Mouse (Mus musculus) erythroblast, embryonic 14.5 days (primary cell): ENCODE measurements around the gene Kcp. TPM values are rescaled to one million over a fixed set of nuclear protein-coding genes. Genes with fewer than 3 reads are reported as not detected.

ENCODE experiments used
- H3K27me3 ChIP-seq: 2 replicates; pipeline ENCODE4 v1.6.1; 2012; ENCODE audit warnings: inconsistent platforms; ENCODE audit not compliant: control insufficient read depth
- H3K36me3 ChIP-seq: 2 replicates; pipeline ENCODE4 v1.6.1; 2012; ENCODE audit warnings: mild to moderate bottlenecking, inconsistent platforms; ENCODE audit not compliant: control insufficient read depth
- H3K4me1 ChIP-seq: 2 replicates; pipeline ENCODE4 v1.6.1; 2012; ENCODE audit warnings: inconsistent platforms; ENCODE audit not compliant: control insufficient read depth
- H3K4me3 ChIP-seq: replicated peaks from 2 replicates; pipeline ENCODE3; 2012; ENCODE audit warnings: moderate library complexity, mild to moderate bottlenecking, inconsistent platforms
- H3K9me3 ChIP-seq: 2 replicates; pipeline ENCODE4 v1.6.1; 2012; ENCODE audit warnings: low read length, inconsistent platforms, mixed read lengths; ENCODE audit not compliant: control insufficient read depth
- GATA1 ChIP-seq: IDR thresholded peaks from 2 replicates; pipeline ENCODE4 v1.6.1; 2012; ENCODE audit warnings: low read length, inconsistent platforms, mixed read lengths
- TAL1 ChIP-seq: IDR thresholded peaks from 3 replicates; pipeline ENCODE4 v1.6.1; 2012; ENCODE audit warnings: low read length, inconsistent platforms, mixed read lengths
- polyA plus RNA-seq: library from polyadenylated mRNA; stranded (reverse); fragments of >175 nt; gene quantifications from 2 replicates; pipeline ENCODE4 v1.2.3, GENCODE M21; 2012

Gene Kcp
- polyA plus RNA-seq: 0.01 and 0.11 TPM in 2 replicates

DNA sequence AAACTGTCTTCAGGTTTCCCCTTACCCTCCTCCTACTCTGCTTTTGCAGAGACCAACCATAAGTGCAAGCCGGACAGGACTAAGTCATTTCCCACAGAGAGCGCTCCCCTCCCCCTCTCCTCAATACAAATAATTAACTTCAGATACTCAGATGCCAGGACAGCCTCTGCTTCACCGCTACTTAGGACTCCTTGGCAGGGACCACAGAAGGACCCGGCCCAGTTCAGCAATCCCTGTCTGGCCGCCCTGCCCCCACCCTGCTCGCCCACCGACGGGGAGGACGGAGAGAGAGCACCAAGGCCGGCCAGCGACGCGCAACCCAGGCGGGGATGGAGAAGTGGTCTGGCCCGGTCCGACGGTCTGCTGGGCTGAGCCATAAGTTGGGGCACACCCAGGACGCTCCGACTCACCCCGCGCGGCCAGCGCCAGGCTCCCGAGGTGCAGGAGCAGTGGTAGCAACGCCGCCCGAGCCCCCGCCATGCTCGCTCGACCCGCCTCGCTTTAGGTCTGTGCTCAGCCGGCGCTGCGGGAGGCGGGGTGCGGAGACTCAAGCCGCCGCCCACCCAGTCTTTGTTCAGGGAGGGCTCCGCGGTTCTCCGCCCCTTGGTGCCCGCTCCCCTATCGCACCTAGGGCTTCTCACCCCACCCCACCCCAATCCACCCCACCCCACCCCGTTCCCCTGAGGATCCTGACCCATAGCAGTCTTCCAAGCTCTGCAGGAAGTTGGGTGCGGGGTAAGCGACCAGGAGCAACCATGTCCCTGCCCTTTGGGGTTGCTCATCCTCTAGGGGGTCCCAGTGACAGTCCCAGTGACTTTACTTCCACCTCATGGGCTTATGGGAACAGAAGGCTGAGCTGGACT lies at the start of gene Kcp:
Kcp (minus strand) TSS at position 506 of the 863 bp plus-strand sequence.
- TF ChIP-seq TAL1: no peak
- no peak for TF ChIP-seq GATA1
- peak within 1 kb of the TSS; percentile 48 for H3K4me3 ChIP-seq
- no peaks in the 10 kb centered on the region for H3K36me3 ChIP-seq
- peaks cover 4% of the 10 kb centered on the region for H3K4me1 ChIP-seq
- no peaks in the 10 kb centered on the region for H3K9me3 ChIP-seq
- peaks cover 54% of the 10 kb centered on the region for H3K27me3 ChIP-seq

- TF ChIP-seq GATA1 (no peak), TAL1 (no peak)
- Histone ChIP-seq H3K9me3 (no peaks in the 10 kb centered on the region), H3K36me3 (peaks cover 94% of the 10 kb centered on the region), H3K27me3 (no peaks in the 10 kb centered on the region), H3K4me1 (no peaks in the 10 kb centered on the region), H3K4me3 (no peak overlapping the region)
Measured at GRCm38 (mm10) chr6:29557112-29557511, 49.4 kb upstream of the Kcp start.

DNA sequence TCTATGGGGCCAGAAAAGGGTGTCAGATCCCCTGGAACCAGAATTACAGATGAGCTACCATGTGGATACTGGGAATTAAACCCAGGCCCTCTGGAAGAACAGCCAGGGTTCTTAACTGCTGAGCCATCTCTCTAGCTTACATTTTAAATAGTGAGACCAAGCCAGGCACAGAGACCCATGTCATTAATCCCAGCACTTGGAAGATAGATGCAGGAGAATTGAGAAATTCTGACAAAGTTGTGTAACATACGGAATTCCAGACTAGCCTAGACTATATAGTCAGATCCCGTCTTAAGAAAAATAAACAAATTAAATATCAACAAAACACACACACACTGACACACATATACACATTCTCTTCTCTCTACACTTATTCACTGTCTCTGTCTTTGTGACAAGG lies 44.8 kb upstream of the Kcp start:
- Histone ChIP-seq H3K4me1 (no peaks in the 10 kb centered on the region), H3K4me3 (no peak overlapping the region), H3K36me3 (peaks cover 95% of the 10 kb centered on the region), H3K27me3 (no peaks in the 10 kb centered on the region), H3K9me3 (no peaks in the 10 kb centered on the region)
- TF ChIP-seq TAL1 (no peak), GATA1 (no peak)

- Histone ChIP-seq H3K9me3 (no peaks in the 10 kb centered on the region), H3K4me3 (no peak overlapping the region), H3K27me3 (no peaks in the 10 kb centered on the region), H3K36me3 (peaks cover 94% of the 10 kb centered on the region), H3K4me1 (no peaks in the 10 kb centered on the region)
- no peak for TF ChIP-seq TAL1
- no peak for TF ChIP-seq GATA1
Measured at GRCm38 (mm10) chr6:29548086-29548485, 40.3 kb upstream of the Kcp start.

DNA sequence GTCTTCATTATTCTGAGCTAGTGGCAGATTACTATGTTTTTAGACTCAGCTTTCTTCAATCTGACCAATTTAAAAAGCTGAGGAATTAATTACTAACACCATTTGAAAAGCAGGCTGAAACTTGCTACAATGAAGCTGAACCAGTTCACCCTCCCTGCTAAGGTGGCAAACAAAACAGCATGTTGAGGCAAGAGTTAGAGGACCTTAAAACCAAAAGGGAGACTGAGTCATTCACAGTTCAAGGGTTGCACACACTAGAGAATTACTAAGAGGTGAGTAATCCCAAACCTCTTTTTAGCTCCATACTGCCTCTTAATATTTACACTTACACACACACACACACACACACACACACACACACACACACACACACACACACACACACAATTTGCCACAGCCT lies 39.8 kb upstream of the Kcp start:
- Histone ChIP-seq H3K36me3 (peaks cover 94% of the 10 kb centered on the region), H3K27me3 (no peaks in the 10 kb centered on the region), H3K4me1 (no peaks in the 10 kb centered on the region), H3K4me3 (no peak overlapping the region), H3K9me3 (no peaks in the 10 kb centered on the region)
- no peak for TF ChIP-seq TAL1

GRCm38 (mm10) chr6:29545611-29546010 lies 37.9 kb upstream of the Kcp start:
- no peaks in the 10 kb centered on the region for H3K27me3 ChIP-seq
- peaks cover 91% of the 10 kb centered on the region for H3K36me3 ChIP-seq
- no peaks in the 10 kb centered on the region for H3K4me1 ChIP-seq
- H3K4me3 ChIP-seq: no peak overlapping the region
- no peak for TF ChIP-seq TAL1
- no peak for TF ChIP-seq GATA1
- H3K9me3 ChIP-seq: no peaks in the 10 kb centered on the region

GRCm38 (mm10) chr6:29540956-29541355 lies 33.2 kb upstream of the Kcp start:
- no peaks in the 10 kb centered on the region for H3K27me3 ChIP-seq
- H3K36me3 ChIP-seq: peaks cover 64% of the 10 kb centered on the region

DNA sequence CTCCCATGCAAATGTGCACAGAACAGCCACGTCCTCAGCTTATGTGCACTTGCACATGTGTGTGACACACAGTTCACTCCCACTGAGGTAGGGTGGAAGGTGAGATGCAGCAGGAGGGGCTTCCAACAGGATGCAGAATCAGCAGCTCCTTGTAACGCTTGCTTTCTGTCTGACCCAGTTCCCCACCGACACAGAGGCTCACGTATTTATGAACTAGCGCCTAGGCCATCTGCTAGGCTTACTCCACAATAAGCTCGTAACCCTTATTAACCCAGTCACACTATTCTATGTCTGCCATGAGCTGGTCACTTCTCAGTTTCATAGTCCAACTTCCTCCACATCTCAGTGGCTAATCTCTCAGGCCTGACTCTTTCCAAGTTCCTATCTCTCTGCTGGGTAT lies 32.5 kb upstream of the Kcp start:
- TF ChIP-seq TAL1 (no peak), GATA1 (no peak)
- Histone ChIP-seq H3K36me3 (peaks cover 57% of the 10 kb centered on the region), H3K4me1 (no peaks in the 10 kb centered on the region), H3K9me3 (no peaks in the 10 kb centered on the region), H3K4me3 (no peak overlapping the region), H3K27me3 (no peaks in the 10 kb centered on the region)

More at GRCm38 (mm10) chr6:29540956-29541355, 33.2 kb upstream of the Kcp start:
- Histone ChIP-seq H3K4me3 (no peak overlapping the region), H3K9me3 (no peaks in the 10 kb centered on the region), H3K4me1 (no peaks in the 10 kb centered on the region)
- TF ChIP-seq TAL1 (no peak), GATA1 (no peak)

GRCm38 (mm10) chr6:29539502-29539901 lies 31.8 kb upstream of the Kcp start:
- TF ChIP-seq TAL1: no peak
- TF ChIP-seq GATA1: no peak
- Histone ChIP-seq H3K4me1 (no peaks in the 10 kb centered on the region), H3K4me3 (no peak overlapping the region), H3K36me3 (peaks cover 51% of the 10 kb centered on the region), H3K9me3 (no peaks in the 10 kb centered on the region), H3K27me3 (no peaks in the 10 kb centered on the region)

DNA sequence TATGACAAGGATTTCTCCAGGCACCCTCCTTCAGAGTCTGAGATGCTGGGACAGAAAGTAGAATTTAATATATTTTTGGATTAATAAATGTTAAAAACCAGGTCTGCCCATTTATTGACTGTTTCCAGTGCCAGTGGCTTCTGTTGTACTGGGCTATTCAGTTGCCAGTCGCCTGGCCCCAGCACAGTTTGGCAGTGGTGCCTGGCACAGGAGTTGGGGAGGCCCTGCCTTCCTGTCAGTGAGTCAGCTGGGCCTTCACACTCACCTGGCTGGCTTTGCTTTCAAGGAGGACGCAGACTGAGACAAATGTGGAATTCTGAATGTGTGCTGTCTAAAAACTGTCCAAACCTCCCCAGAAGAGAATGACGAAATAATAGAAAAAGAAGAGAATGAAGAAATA lies 29.5 kb upstream of the Kcp start:
- TF ChIP-seq GATA1 (no peak), TAL1 (no peak)
- no peaks in the 10 kb centered on the region for H3K9me3 ChIP-seq
- H3K36me3 ChIP-seq: peaks cover 29% of the 10 kb centered on the region
- no peak overlapping the region for H3K4me3 ChIP-seq
- no peaks in the 10 kb centered on the region for H3K4me1 ChIP-seq
- H3K27me3 ChIP-seq: no peaks in the 10 kb centered on the region
